Mouse (Mus musculus): ENCODE measurements around the gene Gabpb1.
"Not testable (repeated sequence)": the region's sequence is repeated elsewhere in the genome, so short reads cannot be mapped to it uniquely, and the experiment has no call there.

Gene Gabpb1

DNA sequence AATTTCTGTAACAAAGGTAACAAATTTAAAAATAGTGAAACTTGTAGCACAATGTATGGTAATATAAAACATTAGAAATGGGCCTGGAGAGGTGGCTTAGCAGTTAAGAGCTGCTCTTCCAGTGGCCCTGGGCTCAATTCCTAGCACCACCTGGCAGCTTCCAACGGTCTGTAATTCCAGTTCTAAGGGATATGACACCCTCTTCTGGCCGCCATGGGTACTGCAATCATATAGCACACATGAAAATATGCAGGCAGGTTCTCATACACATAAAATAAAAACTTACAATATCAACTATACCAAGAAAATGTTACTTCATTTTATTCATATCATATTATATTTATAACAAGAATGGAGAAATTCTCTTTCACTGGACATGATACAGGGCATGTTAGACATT is 35.8 kb downstream of the Gabpb1 start:
- DNase-seq = peak; percentile 39

DNA sequence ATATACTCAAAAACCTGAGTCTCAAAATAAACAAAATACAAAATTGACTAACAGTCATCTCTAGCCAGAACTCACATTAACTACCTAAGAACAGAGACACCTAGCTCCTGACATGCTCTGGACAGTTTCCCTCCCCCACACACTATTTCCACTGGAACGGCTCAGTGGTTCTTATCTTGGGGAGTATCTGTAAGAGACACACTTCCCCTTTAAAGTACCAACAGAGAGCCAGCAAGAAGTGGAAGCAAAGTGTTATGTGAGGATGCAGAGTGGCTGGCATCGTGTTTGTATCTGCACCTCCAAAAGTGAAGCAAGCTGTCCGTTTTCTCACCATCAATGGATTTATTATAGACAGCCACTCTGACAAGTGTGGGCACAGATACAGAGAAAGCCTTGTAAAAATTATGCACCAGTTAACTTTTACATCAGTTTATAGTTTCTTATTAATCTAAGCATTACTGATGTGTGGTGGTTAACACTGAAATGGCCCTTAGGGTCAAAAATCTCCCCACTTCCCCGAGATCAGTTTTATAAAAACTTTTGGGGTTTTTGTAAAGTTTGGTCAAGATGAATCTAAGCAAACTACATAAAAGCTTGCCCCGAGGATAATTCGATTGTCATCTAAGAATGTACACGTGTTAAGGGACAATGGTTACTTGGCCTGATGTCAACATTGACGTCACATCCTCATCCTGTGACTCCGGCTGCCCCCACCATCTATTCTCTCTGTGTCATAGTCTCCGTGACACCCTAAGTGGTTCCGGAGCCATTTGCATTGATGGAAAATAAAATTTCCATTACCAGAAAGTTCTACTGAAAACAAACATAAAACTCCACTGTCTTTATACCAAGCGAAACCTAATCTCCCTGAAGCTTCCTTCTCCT is 40.0 kb downstream of the Gabpb1 start:
- DNase-seq = peak; percentile 92

DNA sequence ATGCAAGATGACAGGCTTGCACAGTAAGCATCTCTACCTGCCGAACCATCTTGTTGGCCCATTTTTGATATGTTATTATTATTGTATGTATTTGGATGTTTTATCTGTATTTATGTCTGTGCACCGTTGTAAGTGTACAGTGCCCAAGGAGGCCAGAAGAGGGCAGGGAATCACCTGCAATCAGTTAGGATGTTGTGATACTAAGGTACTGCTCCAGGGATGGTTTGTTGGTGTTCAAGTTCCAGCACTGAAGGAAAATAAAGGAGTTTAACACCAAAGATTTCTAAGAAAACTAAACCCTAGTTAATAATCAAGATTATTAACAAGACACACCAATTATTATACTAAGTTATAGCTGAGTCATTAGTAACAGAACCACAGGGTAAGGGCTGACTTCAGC is 43.0 kb downstream of the Gabpb1 start:
- DNase-seq = no peak

DNA sequence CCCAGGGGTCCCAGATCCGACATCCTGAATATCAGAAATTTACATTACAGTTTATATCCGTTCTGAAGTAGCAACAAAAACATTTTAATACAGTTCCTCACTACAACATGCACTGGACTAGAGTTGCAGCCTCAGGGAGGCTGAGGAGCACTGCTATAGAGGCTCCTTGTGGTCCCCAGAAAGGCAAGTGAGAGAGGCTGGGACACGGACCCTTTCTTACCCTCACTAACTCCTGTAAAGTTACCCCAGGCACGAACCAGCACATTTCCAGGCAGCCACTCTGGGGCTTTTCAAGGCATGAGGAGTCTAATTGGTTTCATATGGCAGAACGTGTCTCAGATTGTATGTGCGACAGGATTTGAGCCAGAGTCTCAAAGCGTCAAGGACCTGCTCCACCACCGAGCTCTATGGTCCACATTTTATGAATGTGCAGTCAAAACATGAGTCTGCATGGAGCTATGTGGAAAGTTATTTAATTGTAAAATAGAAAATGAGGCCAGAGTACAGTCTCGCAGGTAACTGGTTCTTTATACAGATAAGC is 47.6 kb downstream of the Gabpb1 start:
- DNase-seq = no peak

DNA sequence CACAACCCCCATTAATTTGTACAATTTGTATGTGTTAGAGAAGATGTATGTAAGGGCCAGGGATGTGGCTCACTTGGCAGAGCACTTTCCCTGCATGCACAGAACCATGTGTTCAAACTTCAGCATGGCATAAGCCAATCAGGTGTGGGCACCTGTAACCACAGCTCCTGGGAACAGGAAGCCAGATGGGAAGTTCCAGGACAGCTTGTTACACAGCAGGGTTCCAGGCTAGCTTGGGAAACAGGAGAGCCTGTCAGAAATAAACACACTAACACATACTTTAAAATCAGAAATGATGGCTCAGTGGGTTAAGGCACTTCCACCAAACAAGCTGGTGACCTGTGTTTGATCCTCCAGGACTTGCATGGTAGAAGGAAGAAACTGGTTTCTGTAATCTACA is 53.0 kb downstream of the Gabpb1 start:
- no peak for DNase-seq

DNA sequence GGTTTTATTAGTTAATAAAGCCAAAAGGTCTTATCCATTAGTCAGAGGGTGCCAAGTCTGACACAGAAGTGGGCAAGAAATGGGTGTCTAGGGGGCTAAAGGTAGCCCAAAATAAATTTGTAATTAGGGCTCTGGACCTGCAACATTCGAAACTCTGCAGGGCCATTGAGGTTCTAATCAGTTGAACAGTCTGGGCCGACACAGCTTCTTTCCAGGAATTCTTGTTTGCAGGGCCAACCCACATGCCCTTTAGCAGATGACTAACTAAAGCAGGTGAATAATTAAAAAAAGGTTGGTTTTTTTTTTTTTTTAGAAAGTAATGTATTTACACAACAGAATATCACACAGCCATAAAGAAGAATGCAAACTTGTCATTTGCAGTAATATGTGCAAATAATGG is 53.7 kb downstream of the Gabpb1 start:
- no peak for DNase-seq

DNA sequence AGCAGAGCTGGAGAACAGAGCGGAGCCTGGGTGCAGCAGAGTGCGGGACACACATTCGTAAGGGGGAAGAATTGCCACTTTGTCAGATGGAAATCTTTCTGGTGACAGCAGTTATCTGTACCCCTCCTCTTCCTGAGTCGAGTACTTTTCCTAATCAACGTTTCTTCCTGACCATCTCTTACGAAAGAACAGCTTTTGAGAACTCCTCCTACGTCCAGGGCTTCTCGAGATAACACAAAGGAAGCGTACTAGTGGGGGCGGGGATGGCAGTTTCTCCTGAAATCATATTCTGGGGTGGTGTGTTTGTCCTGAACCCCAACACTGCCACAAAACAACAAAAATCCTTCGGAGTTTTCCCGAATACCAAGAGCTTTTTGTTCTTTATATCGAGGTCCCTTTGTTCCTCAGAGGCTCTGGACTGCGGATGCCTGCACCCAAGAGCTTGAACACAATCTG is 56.9 kb downstream of the Gabpb1 start, which contains the start of gene Hdc:
Hdc (minus strand) TSS at position 51 of the 456 bp plus-strand sequence.
- DNase-seq = no peak

DNA sequence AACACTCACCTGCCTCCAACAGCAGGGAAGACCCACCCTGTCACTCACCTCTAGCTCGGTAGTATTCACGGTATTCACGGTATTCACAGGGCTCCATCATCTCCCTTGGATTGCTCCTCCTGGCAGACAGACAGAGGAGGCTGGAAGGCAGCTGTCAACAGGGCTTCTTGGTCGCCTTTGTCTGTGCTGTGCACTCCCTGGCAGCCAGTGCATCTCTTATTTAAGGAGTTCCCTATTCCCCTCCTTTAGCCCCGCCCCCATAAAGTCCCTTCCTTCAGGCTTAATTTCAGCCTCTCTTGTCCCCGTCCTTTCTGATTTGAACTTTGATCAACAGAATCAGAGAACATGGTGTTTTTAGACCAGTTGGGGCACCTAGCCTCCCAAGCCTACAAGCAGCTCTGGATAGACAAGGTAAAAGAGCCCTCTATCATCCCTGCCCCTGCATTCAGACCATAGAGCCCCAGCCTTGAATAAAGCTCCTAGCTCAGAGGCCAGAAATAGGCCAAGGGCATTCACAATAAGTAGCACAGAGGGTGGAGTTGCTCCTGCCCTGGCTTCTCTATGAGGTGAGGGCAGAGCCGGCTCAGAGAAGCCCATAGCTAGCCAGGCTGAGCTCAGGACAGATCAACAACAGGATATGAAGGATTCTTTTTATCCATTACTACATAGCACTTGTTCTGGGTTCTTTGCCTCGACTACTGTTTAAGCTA is 57.5 kb downstream of the Gabpb1 start:
- no peak for DNase-seq

DNA sequence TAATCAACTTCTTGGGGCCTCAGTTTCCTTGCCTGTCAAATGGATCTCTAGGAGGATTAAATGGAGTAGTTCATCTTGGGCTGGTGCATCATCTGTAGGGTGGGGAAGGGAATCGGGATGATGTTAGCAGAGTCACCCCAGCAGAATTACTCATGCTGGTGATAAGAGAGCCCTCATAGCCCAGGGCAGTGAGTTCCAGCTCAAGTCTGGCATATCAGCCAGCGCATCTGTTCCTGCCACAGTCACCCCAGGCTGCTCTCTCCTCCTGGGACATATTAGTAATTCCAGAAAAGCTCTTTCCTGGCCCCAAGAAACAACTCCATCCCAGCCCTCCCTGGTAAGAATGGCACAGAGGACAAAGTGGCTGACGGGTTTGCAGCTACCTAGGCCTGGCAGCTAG is 60.8 kb downstream of the Gabpb1 start:
- DNase-seq = no peak

DNA sequence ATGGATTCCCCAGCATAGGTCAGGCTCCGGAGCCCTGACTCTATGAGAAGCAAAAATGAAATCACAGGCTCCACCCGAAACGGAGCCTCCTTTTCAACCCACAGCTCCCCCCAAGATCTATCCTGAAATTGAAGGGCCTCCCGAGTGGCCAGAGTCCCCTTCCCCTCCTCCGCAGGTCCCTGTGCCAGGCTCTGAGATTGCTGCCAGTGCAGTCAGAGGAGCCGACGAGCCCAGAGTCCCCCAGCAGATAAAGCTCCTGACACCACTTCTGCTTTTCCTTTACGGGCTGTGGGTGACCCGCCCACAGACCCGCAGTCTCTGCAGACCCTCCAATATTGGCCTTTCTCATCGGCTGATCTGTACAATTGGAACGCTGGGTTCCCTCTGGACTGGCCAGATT is 66.5 kb downstream of the Gabpb1 start:
- not testable (repeated sequence) for DNase-seq

DNA sequence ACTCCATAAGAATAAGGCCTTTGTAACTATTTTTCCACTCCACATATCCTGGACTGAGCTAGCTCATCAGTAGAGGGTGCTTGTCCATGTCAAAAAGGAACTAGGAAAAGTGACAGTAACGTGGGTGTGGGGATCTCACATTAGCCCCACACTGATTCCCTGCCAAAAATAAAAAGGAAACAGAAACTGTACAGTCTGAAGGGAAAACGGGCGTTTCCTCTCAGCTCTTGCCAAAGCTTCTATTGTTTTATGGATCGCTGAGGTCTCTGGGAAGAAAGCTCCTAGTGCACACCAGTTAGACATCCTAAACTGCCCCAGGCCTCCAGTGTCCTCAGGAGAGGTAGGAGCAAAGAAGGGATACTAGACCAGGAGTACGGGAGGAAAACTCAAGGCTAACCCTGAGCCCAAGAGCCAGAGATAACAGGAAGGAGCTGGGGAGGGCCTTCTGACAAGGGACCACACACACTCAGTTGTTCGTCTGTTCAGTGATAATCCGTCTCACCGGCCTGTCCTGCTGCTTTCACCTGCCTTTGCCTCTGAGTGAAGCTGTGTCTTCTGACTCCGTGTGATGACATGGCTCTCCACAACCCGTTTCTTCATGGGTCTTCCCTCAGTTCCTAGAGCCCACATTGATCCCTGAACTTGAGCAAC is 68.5 kb downstream of the Gabpb1 start:
- DNase-seq = peak; percentile 96

DNA sequence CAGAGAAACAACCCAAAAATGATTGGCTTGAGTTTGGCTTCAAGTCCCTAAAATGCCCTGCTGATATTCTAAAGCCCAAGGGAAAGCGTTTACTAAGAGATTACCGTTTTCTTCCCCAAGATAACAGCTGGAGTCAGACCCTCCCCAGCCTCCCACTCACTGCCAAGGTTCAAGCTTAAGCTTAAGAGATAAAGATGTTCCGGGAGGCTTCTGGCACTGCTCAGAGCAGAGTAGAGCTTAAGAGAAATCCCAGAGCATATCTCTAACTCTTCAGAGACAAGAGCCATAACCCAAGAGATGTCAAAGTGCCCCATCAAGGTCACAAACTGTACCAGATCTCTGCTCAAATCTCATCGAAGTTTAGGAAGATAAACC is 69.5 kb downstream of the Gabpb1 start:
- no peak for DNase-seq

DNA sequence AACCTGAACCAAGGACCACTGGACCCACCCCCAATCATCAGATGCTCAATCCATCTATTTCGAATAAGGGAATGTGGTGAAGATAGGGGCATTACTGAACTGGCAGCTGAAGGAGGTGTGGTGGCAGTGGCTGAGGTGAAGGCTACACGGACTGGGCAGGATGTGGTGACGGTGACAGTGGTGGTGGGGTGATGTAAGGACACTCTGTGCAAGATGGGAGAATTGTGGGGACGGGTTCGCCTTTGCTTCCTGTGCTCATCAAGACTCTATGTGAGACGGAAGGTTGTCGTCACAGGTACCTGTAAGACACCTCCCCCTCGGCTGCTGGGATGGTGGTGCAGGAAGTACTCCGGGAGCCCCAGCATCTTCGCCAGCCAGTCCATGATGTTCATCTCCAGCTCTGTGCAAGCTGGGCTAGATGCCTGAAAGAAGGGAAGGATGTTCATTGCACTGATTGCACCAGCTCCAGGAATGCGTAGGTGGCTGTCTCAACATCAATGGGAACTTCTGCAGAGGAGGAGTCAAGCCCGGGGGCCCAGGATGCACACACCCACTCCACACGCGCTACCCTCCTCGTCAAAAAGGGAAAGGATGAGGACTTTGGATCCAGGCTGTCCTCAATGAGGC is 70.0 kb downstream of the Gabpb1 start:
- DNase-seq = peak; percentile 93

DNA sequence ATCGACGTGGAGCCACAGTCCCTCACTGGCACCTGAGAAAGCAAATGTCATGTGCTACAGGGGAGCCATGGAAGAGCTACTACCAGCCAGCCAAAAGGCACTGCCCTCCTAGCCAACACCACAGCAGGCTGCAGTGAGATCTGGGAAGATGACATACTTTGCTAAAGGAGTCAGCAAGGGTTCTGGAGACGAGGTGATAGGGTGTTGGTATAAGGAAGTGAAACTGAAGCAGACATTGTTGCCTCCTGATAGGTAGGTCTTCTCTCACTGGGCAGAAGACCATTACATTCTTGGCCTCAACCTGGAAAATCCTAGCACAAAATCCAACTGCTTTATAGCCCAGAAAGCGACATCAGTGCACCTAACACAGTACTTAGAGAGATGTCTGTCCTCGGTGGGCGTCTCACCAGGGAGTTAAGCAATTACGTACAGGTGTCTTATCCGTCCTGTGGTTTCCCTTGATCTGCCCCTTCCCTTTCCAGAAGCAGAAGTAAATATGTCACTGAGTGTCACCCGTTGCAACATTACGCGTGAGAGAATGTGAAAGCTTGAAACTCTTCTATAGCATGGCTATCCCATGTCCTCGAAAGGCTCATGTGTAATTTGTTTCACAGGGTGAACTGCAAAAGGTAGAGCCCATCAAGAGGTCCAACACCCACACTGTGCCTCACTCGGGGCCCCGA is 74.1 kb downstream of the Gabpb1 start:
- no peak for DNase-seq

DNA sequence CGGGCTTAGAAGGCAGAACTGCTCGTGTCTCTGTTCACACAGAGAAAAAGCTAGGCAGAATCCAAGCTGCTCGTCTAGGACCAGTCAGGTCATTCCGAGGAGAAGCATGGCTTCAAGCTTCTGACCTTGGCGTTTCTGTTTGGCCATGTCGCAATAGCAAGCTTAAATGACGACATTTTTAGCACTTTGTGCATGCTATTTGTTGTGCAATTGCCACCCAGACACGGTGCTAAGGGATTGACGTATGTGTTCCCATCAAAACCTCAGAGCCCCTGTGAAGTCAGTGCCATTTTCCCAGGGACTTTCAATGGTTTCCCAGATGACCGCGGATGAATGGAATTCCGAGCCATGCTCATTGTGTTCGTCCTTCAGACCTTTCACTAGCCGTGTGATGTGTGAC is 75.6 kb downstream of the Gabpb1 start:
- DNase-seq = no peak

DNA sequence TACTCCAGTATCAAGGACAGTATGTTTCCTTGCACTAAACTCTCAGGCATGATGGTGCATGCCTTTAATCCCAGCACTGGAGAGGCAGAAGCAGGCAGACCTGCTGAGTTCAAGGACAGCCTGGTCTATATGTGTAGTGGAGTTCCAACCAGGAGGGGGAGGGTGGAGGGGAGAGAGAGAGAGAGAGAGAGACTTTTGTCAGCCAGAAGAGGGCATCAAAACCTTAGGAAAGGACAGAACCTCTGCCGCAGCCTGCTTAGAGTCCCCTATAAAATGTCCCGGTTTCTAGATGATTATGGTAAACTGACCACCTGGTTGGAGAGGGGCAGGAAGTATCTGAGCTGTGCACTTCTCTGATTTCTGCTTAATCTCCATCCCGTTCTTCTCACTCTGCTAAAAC is 77.1 kb downstream of the Gabpb1 start:
- DNase-seq = no peak

DNA sequence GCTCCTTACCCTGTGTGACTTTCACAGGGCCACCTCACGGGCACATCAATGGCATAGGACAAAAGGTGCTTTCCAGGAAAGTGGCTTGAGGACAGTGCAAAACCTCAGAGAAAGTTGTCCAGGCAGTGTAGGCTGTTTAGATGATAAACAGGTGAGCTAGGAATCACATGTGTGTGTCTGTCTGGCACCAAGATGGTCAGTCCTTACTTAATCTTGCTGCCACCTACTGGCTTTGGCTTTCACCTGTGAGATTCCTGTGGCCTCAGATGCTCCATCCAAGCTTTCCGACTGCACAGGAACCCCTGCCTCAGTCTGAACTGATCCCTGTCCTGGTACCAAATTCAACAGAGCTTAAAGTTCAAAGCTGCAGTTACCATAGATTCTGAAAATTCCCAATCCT is 77.8 kb downstream of the Gabpb1 start:
- DNase-seq = no peak

DNA sequence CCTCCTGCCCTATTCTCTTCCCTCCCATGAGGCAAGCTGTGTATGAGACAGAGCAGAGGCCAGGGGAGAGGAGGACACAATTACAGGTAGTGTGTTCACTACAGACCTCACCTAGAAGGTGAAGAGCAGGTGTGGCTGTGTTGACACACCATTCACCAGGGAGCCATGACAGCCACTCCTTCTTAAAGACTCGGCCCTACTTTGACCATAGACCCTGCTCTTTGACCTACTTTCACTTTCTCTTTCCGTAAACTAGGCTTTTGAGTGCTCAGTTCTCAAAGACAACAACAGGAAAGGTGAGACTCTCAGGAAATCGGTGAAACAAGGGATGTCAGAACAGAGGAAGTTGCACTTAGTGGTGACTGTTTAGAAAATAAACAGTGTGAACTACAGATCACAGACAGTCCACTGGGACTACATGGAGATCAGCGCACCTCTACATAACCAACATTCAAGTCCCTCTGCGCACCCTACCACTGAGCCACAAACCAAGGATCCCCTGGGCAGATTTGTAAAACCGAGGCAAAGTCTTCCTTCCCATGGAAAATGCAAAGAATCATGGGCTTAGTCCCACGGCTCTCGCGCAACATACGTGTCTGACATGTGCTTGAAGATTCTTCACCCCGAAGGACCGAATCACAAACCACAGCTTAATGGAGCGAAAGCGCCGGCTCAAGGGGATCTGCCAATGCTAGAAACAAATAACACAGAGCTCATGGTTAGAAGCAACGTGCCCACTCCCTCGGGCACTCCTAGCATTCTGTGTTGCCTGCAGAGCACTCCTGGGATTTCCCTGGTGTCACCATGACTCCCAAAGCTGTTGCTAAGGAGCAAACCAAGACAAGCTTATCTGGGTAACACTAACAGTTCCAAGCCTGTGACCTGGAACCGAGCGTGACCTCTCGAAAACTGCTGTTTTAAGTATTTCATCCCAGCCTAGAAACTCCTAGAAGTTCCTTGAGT is 78.6 kb downstream of the Gabpb1 start:
- DNase-seq = peak; percentile 91

DNA sequence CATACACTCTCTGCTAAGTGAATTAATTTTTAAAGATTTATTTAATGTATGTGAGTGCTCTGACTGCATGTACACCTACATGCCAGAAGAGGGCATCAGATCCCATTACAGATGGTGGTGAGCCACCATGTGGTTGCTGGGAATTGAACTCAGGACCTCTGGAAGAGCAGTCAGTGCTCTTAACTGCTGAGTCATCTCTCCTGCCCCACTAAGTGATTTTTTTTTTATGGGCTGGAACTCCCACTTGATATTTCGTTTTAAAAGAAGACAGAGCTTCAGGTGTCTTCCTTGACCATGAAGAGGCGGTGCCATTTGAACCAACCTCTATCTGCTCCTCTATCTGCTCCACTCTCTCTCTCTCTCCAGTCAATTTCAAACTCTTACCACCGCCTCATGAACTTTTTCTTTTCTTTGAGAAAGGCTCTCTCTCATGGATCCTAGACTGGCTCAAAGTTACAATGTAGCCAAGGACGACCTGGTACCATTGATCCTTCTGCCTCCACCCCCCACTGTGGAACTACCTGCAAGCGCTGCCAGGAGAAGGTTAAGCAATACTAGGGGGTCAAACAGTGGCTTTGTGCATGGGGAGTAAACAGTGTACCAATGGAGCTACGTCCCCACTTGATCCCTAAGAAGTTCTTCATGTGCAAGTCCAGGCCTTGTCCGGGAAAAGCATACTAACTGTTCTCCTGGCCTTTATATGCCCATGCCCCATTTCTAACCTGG is 79.6 kb downstream of the Gabpb1 start:
- no peak for DNase-seq

All from heart, adult 11 months (tissue).